Comparison of ENCODE assay signal across 1 mouse cellular context in genomic region chr2:119800876-119801846, GRCm38 (mm10).
TF ChIP-seq lines count a peak whose summit lies in the region.

No protein-coding gene starts in this region.

TF ChIP-seq in CH12.LX, 34 proteins besides CTCF, POLR2A, EP300 and RAD21 (continued from another document):
- no peak for TF ChIP-seq UBTF (IDR thresholded peaks at IDR 0.05; ENCODE audit: low read depth, low read length)
- no peak for TF ChIP-seq TCF12 (IDR thresholded peaks at IDR 0.05; ENCODE audit: low read depth, low read length)
- TF ChIP-seq E2F4 (IDR thresholded peaks at IDR 0.05; ENCODE audit: insufficient replicate concordance, low read depth, low read length) = no peak
- no peak for TF ChIP-seq ZKSCAN1 (IDR thresholded peaks at IDR 0.05; ENCODE audit: borderline replicate concordance, low read depth, low read length)
- no peak for TF ChIP-seq MAFK (IDR thresholded peaks at IDR 0.05; ENCODE audit: insufficient replicate concordance, low read length)
- no peak for TF ChIP-seq ZNF384 (IDR thresholded peaks at IDR 0.05; ENCODE audit: low read depth, low read length)
- TF ChIP-seq SMC3 (IDR thresholded peaks at IDR 0.05; ENCODE audit: low read depth, low read length) = no peak
